Mouse (Mus musculus) liver, embryonic 13.5 days (tissue): ENCODE measurements around the gene Eps15. TPM values are rescaled to one million over a fixed set of nuclear protein-coding genes. Genes with fewer than 3 reads are reported as not detected.
"Not testable (repeated sequence)": the region's sequence is repeated elsewhere in the genome, so short reads cannot be mapped to it uniquely, and the experiment has no call there.

Source experiments
- ATAC-seq: fragments of 200-750 bp; cut with Nextera tagmentation; 2 replicates; pipeline ENCODE4 v1.8.0; 2017; ENCODE audit warnings: low read depth, mild to moderate bottlenecking, moderate number of reproducible peaks, moderate library complexity
- DNase-seq: peaks from one replicate; pipeline ENCODE4 v3.0.0; 2022
- H3K27ac ChIP-seq: fragments of 300-500 bp; sonication (generic); 2 replicates; pipeline ENCODE4 v1.5.1; 2015; ENCODE audit warnings: moderate library complexity, mild to moderate bottlenecking, inconsistent platforms
- H3K27me3 ChIP-seq: fragments of 300-500 bp; sonication (generic); 2 replicates; pipeline ENCODE4 v1.6.1; 2015; ENCODE audit warnings: mild to moderate bottlenecking, inconsistent platforms
- H3K36me3 ChIP-seq: fragments of 300-500 bp; sonication (generic); 2 replicates; pipeline ENCODE4 v1.6.1; 2015; ENCODE audit warnings: mild to moderate bottlenecking, inconsistent platforms
- H3K4me1 ChIP-seq: fragments of 300-500 bp; sonication (generic); replicated peaks from 2 replicates; pipeline ENCODE4 v1.6.1; 2015; ENCODE audit warnings: inconsistent platforms
- H3K4me2 ChIP-seq: fragments of 300-500 bp; sonication (generic); 2 replicates; pipeline ENCODE4 v1.6.1; 2015; ENCODE audit warnings: inconsistent platforms, mild to moderate bottlenecking, moderate library complexity
- H3K4me3 ChIP-seq: fragments of 300-500 bp; sonication (generic); replicated peaks from 2 replicates; pipeline ENCODE4 v1.5.1; 2015; ENCODE audit warnings: mild to moderate bottlenecking, inconsistent platforms
- H3K9ac ChIP-seq: fragments of 300-500 bp; sonication (generic); 2 replicates; pipeline ENCODE4 v1.6.1; 2015; ENCODE audit warnings: mild to moderate bottlenecking, inconsistent platforms
- H3K9me3 ChIP-seq: fragments of 300-500 bp; sonication (generic); replicated peaks from 2 replicates; pipeline ENCODE4 v1.6.1; 2016; ENCODE audit warnings: inconsistent platforms
- WGBS: fragments of 180-500 bp; shearing (Covaris S2); methylation state at CpG from one replicate; pipeline ENCODE4 v1.1.7; 2015; ENCODE audit not compliant: insufficient replicate concordance; 5-methylcytosine and 5-hydroxymethylcytosine counted together
- polyA plus RNA-seq: library from polyadenylated mRNA; unstranded; fragments of >200 nt; fragmentation: Nextera tagmentation; extraction: Ambion mirVana; gene quantifications from 2 replicates; pipeline ENCODE4 v1.2.1, GENCODE M21; 2015

Eps15 gene
- polyA plus RNA-seq, 1 experiment from 2014 or later, result 36.2 TPM

DNA sequence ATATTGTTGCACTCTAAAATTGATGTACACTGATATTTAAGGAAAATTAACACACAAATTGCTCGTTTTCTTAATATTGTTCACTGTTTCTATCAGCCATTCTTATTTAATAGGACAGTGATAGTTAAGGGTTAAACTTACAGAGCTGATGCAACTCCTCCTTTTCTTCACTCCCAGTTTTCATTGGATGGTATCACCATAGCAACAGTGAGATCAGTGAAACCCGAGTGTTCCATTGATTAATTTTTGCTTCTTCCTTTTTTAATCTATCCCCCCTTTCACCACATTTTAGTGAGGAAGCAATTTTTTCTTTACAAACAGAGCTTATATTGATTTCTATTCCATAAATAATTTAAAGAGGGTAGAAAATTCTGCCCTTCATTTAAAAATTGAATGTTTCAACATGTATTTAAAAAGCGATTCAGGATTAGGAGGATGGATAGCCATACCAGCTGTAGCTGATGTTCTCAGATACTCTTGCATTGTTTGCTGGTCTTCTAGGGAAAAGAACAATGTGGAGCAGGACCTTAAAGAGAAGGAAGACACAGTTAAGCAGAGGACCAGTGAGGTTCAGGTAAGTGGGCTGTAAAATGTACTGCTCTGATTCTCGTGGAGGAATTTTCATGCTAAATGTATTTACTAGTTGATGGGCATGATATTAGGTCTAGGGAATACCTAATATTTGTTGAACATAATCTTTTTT is 62.9 kb downstream of the Eps15 start:
- H3K27ac ChIP-seq, result no peak overlapping the region
- no peaks in the 10 kb centered on the region for H3K27me3 ChIP-seq
- no peaks in the 10 kb centered on the region for H3K9me3 ChIP-seq
- H3K4me2 ChIP-seq, result no peak overlapping the region
- DNase-seq (no peak), ATAC-seq (no peak)
- H3K9ac ChIP-seq, result no peak overlapping the region
- no peaks in the 10 kb centered on the region for H3K4me1 ChIP-seq
- no peak overlapping the region for H3K4me3 ChIP-seq
- WGBS, result 64% methylated on average over 4 of the region's 4 CpGs
- peaks cover 7% of the 10 kb centered on the region for H3K36me3 ChIP-seq

DNA sequence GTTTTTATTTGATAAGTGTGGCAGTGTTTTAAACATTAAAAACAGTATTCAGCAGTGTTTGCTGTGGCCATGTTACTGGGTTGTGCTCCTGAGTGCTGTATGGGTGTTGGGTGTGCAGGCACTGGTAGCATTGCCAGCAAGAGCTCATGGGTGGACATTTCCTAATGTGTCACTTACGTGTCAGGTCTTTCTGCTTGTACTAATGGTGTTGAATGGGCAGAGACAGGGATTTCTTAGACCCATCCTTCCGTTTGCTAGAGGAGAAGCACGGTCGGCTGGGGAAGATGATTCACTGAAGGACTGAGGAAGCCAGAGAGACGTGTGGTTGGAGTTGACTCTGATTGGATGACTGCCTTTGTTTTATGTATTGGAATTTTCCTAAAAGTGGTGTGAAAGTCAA is 63.8 kb downstream of the Eps15 start:
- DNase-seq (no peak), ATAC-seq (no peak)
- no peak overlapping the region for H3K9ac ChIP-seq
- no peaks in the 10 kb centered on the region for H3K4me1 ChIP-seq
- peaks cover 3% of the 10 kb centered on the region for H3K36me3 ChIP-seq
- no peak overlapping the region for H3K27ac ChIP-seq
- H3K4me2 ChIP-seq, result no peak overlapping the region
- WGBS, result 78% methylated on average over 5 of the region's 5 CpGs
- H3K9me3 ChIP-seq, result no peaks in the 10 kb centered on the region
- H3K4me3 ChIP-seq, result no peak overlapping the region
- H3K27me3 ChIP-seq, result no peaks in the 10 kb centered on the region

DNA sequence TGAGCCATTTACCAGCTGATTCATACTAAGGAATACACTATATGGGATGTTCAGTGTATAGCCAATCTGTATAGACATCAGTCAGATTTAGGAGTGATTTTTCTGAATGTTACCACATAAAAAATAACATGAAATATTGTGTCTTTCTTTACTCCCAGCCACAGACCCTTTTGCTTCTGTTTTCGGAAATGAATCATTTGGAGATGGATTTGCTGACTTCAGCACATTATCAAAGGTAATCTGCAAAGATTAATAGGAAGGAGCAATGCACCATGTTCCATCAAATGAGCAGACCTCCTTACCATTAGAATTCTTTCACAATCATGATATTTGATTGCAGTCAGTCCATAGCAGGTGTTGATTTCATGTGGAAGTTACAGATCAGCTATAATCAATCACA is 98.0 kb downstream of the Eps15 start:
- Histone ChIP-seq H3K4me1 (no peaks in the 10 kb centered on the region), H3K4me2 (no peak overlapping the region), H3K9ac (no peak overlapping the region), H3K27ac (no peak overlapping the region), H3K36me3 (peaks cover 48% of the 10 kb centered on the region), H3K27me3 (no peaks in the 10 kb centered on the region), H3K9me3 (no peaks in the 10 kb centered on the region), H3K4me3 (no peak overlapping the region)
- ATAC-seq (no peak), DNase-seq (no peak)
- 84% methylated on average over 1 of the region's 1 CpGs for WGBS

GRCm38 (mm10) chr4:109382457-109382856 is 102.4 kb downstream of the Eps15 start:
- Histone ChIP-seq H3K36me3 (peaks cover 27% of the 10 kb centered on the region), H3K4me1 (no peaks in the 10 kb centered on the region), H3K9ac (no peak overlapping the region), H3K27me3 (no peaks in the 10 kb centered on the region), H3K27ac (no peak overlapping the region), H3K4me2 (no peak overlapping the region), H3K9me3 (no peaks in the 10 kb centered on the region), H3K4me3 (no peak overlapping the region)
- 83% methylated on average over 2 of the region's 2 CpGs for WGBS
- no peak for DNase-seq
- no peak for ATAC-seq

DNA sequence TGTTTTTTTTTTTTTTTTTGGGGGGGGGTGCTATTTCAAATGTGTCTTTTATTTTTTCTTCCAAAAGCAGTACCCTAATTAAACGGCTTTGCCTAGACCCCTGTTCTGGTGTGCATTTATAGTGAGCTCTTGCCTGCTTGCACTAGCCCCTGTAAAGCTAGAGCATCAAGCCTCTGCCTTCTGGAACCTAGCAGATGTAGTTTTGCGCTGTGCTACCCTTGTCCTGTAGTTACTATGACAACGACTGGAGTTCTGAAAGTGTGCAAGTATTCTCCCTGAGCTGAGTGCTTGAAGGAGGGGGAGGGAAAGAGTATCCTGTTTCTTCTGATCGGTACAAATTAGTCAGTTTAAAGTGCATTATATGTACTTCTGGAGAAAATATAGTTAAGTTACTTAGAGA is 105.5 kb downstream of the Eps15 start:
- no peak overlapping the region for H3K27ac ChIP-seq
- DNase-seq (no peak), ATAC-seq (no peak)
- H3K27me3 ChIP-seq, result no peaks in the 10 kb centered on the region
- no peak overlapping the region for H3K9ac ChIP-seq
- no peaks in the 10 kb centered on the region for H3K4me1 ChIP-seq
- H3K4me2 ChIP-seq, result no peak overlapping the region
- 85% methylated on average over 4 of the region's 4 CpGs for WGBS
- H3K4me3 ChIP-seq, result no peak overlapping the region
- H3K9me3 ChIP-seq, result no peaks in the 10 kb centered on the region
- H3K36me3 ChIP-seq, result peaks cover 21% of the 10 kb centered on the region

DNA sequence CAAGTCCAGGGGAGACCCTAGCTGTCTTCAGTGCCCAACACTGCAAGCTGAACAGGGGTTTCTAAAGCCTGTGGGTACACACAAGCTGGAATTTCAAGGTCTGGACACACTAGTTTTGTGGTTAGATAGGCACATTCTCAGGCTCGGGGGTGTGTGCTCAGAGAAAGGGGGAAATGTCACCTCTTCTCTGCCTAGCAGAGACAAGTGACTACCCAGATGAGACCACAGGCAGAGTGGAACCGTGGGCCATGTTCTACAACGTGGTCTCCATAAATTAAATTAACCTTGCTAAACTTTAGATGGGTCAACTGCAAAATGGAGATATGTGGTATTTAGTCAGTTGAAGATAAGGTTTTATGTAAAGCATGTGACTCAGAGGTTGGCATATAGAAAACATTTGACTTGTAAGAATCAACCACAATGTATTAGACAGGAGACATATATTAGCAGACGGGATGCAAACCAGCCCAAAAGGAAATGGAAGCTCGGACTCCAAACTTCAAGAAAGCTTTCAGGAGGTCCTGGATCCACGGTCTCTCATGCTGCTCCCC is 113.2 kb downstream of the Eps15 start:
- no peak overlapping the region; the same call in 1 of the 2 replicates for H3K27ac ChIP-seq
- 39% methylated on average over 6 of the region's 6 CpGs for WGBS
- DNase-seq (no peak), ATAC-seq (no peak)
- H3K27me3 ChIP-seq, result 0 out of 2 replicates have a peak, but pooled peaks cover 5% of the 10 kb centered on the region
- H3K4me2 ChIP-seq, result peak overlapping the region; percentile 56; the same call in 1 of the 2 replicates
- peaks cover 9% of the 10 kb centered on the region for H3K36me3 ChIP-seq
- peak overlapping the region; percentile 46; the same call in 1 of the 2 replicates for H3K9ac ChIP-seq
- H3K4me3 ChIP-seq, result no peak overlapping the region
- H3K4me1 ChIP-seq, result peaks cover 24% of the 10 kb centered on the region
- no peaks in the 10 kb centered on the region for H3K9me3 ChIP-seq

DNA sequence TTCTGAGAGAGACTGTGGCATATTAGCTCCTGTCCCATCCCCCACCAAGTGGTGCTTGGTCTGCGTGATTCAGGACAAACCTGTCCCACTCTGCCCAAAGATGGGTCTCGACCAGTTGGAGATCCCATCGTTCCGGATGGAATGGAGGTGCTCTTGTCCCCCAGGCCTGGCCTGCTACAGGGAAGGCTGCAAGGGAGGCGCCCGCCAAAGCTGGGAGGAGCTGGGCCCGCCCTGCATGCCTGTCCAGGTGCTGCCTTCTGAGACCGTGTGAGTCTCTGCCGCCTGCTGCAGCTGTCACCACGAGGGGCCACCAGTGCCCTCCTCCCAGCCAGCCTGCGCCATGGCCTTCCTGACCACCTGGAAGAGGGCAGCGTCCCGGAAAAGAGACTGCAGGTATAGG is 113.8 kb downstream of the Eps15 start:
- WGBS, result 21% methylated on average over 13 of the region's 13 CpGs
- Histone ChIP-seq H3K9me3 (no peaks in the 10 kb centered on the region), H3K27me3 (0 out of 2 replicates have a peak, but pooled peaks cover 5% of the 10 kb centered on the region), H3K4me1 (peaks cover 24% of the 10 kb centered on the region), H3K4me3 (peak overlapping the region; percentile 30), H3K36me3 (peaks cover 5% of the 10 kb centered on the region), H3K4me2 (peak overlapping the region; percentile 56), H3K9ac (peak overlapping the region; percentile 46; the same call in 1 of the 2 replicates), H3K27ac (no peak overlapping the region)
- DNase-seq (peak; percentile 37), ATAC-seq (peak; percentile 88)

DNA sequence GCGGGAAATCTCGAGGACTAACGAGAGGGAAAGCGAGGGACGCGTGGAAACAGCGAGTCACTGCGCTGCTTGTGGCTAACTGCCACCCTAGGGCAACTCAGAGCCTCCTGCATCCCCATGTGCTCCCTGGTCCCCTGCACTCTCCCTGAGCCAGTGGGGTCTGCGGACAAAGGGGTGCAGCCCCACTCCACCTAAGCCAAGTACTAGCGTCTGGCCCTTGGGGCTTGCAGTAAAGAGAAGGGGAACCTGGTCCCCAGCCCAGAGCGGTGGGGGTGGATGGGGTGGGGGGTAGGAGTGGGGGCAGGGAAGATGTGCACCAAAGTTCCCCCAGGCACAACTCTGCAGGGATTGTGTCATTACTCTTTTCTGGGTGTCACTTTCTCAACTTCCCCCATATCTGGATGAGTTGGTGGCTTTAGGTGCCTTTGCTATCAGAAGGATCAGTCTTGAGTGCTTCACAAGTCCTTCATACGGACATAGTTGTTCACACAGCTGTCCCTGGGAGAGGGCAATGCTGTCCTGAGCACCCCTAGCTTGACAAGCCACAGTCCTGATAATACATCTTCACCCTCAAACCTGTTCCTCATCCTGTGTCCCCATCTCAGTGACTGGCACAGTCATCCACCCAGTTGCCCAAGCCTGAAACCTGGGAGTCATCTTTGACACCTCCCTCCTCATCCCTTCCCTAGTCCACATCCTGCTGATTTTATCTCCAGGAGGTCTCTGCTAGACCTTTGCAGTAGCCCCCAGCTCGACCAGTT is 114.4 kb downstream of the Eps15 start:
- Histone ChIP-seq H3K4me3 (peak overlapping the region; percentile 30), H3K4me1 (peaks cover 24% of the 10 kb centered on the region), H3K9me3 (no peaks in the 10 kb centered on the region), H3K4me2 (peak overlapping the region; percentile 56), H3K27me3 (0 out of 2 replicates have a peak, but pooled peaks cover 5% of the 10 kb centered on the region), H3K36me3 (peaks cover 3% of the 10 kb centered on the region), H3K27ac (no peak overlapping the region), H3K9ac (peak overlapping the region; percentile 46; the same call in 1 of the 2 replicates)
- ATAC-seq, result peak; percentile 41
- DNase-seq, result no peak
- WGBS, result 45% methylated on average over 13 of the region's 13 CpGs

GRCm38 (mm10) chr4:109400366-109400980 is 120.4 kb downstream of the Eps15 start:
- 78% methylated on average over 10 of the region's 10 CpGs for WGBS

DNA sequence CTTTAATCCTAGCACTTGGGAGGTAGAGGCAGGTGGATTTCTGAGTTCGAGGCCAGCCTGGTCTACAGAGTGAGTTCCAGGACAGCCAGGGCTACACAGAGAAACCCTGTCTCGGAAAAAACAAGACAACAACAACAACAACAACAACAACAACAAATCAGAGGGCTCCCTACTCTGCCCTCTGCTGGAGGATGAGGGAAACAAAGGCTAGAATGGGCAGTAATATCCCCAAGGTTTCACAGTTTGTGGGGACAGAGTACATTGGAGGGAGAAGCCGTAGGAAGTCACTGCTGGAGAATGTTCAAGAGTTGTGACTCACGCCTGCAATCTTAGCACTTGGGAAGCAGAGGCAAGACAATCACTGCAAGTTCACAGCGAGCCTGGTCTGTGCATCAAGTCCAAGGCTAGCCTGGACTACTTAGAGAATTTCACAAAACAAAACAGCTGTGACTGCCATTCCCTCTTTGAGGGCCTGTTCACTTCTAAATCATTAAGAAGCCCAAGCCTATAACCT is 121.2 kb downstream of the Eps15 start:
- no peak for DNase-seq
- ATAC-seq, result no peak
- Histone ChIP-seq H3K4me2 (no peak overlapping the region), H3K9me3 (no peaks in the 10 kb centered on the region), H3K9ac (no peak overlapping the region), H3K27me3 (no peaks in the 10 kb centered on the region), H3K4me3 (no peak overlapping the region), H3K27ac (peak overlapping the region; percentile 37), H3K4me1 (peaks cover 45% of the 10 kb centered on the region), H3K36me3 (peaks cover 37% of the 10 kb centered on the region)
- 70% methylated on average over 5 of the region's 5 CpGs for WGBS

More at GRCm38 (mm10) chr4:109400366-109400980, 120.4 kb downstream of the Eps15 start:
- DNase-seq (no peak), ATAC-seq (no peak)
- no peak overlapping the region for H3K4me2 ChIP-seq
- H3K27ac ChIP-seq, result peak overlapping the region; percentile 30
- H3K27me3 ChIP-seq, result no peaks in the 10 kb centered on the region
- H3K4me1 ChIP-seq, result peaks cover 38% of the 10 kb centered on the region
- H3K36me3 ChIP-seq, result peaks cover 37% of the 10 kb centered on the region
- H3K9ac ChIP-seq, result no peak overlapping the region
- no peak overlapping the region for H3K4me3 ChIP-seq
- H3K9me3 ChIP-seq, result no peaks in the 10 kb centered on the region

GRCm38 (mm10) chr4:109404908-109405307 is 124.8 kb downstream of the Eps15 start:
- Histone ChIP-seq H3K27ac (peak overlapping the region; percentile 98), H3K4me1 (peaks cover 78% of the 10 kb centered on the region), H3K4me3 (peak overlapping the region; percentile 78), H3K9ac (peak overlapping the region; percentile 92), H3K36me3 (peaks cover 37% of the 10 kb centered on the region), H3K4me2 (peak overlapping the region; percentile 89)
- 68% methylated on average over 3 of the region's 3 CpGs for WGBS
- not testable (repeated sequence) for H3K9me3 ChIP-seq, H3K27me3 ChIP-seq, ATAC-seq
- peak; percentile 25 for DNase-seq
